Mouse (Mus musculus): ENCODE data around the gene Gk5. TPM values are rescaled to one million over a fixed set of nuclear protein-coding genes. Genes with fewer than 3 reads are reported as not detected.

The Gk5 gene
- total and polyA plus RNA-seq, 3 experiments: 1.6 to 7.1 (median 6.2) TPM

DNA sequence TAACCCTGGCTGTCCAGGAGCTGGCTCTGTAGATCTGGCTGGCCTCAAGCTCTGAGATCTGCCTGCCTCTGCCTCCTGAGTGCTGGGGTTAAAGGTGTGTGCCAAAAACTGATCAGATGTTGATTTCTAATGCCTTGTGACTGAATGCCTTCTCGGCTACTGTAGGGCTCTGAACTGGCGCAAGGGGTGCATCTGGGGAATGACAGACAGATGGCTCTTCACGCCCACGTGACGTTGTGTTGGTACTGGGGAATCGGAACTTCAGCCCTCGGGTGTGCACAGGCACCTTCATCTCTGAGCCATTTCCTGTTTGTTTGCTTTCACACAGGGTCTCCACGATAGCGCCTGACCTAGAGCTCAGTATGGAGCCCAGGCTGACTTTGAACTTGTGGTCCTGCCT is 19.8 kb downstream of the Gk5 start:
- DNase-seq (ENCODE audit: low spot score): no peak
- Histone ChIP-seq H3K27me3 (ENCODE audit: insufficient read depth, low read length) (no peaks in the 10 kb centered on the region), H3K4me3 (ENCODE audit: low read depth, low read length) (no peak overlapping the region), H3K9me3 (replicated peaks) (no peaks in the 10 kb centered on the region), H3K36me3 (replicated peaks) (peaks cover 30% of the 10 kb centered on the region), H3K4me1 (ENCODE audit: insufficient read depth, low read depth, low read length) (no peaks in the 10 kb centered on the region)
- TF ChIP-seq GATA1 (IDR thresholded peaks at IDR 0.05; ENCODE audit: borderline replicate concordance, low read length): no peak
- no peak for TF ChIP-seq GATA2 (IDR thresholded peaks at IDR 0.05; ENCODE audit: borderline replicate concordance, low read depth, low read length)
- TF ChIP-seq POLR2AphosphoS5 (IDR thresholded peaks at IDR 0.05; ENCODE audit: insufficient replicate concordance, low read depth, low read length): no peak
- TF ChIP-seq TAL1 (conservative IDR thresholded peaks at IDR 0.05; ENCODE audit: low read depth, low read length): no peak
- no peak for TF ChIP-seq CTCF (IDR thresholded peaks at IDR 0.05; ENCODE audit: low read depth, low read length)
- ATAC-seq (ENCODE audit: extremely low read depth, insufficient number of reproducible peaks, low FRiP score, poor library complexity, severe bottlenecking): no peak

DNA sequence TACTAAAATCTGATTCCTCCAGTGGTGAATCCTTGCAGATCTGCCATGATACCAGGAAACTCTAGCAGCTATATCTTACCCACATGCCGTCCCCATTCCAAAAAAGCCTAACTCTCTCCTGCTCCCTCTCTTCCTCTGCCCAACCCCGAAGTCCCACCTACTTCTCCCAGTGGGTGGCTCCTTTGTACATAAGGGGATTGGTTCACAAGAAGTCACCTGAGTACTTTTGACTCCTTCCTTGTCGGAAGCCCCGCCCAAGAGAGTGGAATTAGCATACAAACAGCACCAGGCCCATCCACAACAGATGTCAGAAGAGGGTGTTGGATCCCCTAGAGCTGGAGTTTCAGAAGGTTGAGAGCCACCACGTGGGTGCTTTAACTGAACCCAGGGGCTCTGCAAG is 20.7 kb downstream of the Gk5 start:
- H3K27me3 ChIP-seq (ENCODE audit: insufficient read depth, low read length): no peaks in the 10 kb centered on the region
- H3K36me3 ChIP-seq (replicated peaks): peaks cover 30% of the 10 kb centered on the region
- no peak for ATAC-seq (ENCODE audit: extremely low read depth, insufficient number of reproducible peaks, low FRiP score, poor library complexity, severe bottlenecking)
- no peak for DNase-seq (ENCODE audit: low spot score)
- H3K4me3 ChIP-seq (ENCODE audit: low read depth, low read length): no peak overlapping the region
- no peaks in the 10 kb centered on the region for H3K4me1 ChIP-seq (ENCODE audit: insufficient read depth, low read depth, low read length)
- TF ChIP-seq POLR2AphosphoS5 (IDR thresholded peaks at IDR 0.05; ENCODE audit: insufficient replicate concordance, low read depth, low read length) (no peak), CTCF (IDR thresholded peaks at IDR 0.05; ENCODE audit: low read depth, low read length) (no peak), TAL1 (conservative IDR thresholded peaks at IDR 0.05; ENCODE audit: low read depth, low read length) (no peak), GATA2 (IDR thresholded peaks at IDR 0.05; ENCODE audit: borderline replicate concordance, low read depth, low read length) (no peak), GATA1 (IDR thresholded peaks at IDR 0.05; ENCODE audit: borderline replicate concordance, low read length) (no peak)
- H3K9me3 ChIP-seq (replicated peaks): no peaks in the 10 kb centered on the region

DNA sequence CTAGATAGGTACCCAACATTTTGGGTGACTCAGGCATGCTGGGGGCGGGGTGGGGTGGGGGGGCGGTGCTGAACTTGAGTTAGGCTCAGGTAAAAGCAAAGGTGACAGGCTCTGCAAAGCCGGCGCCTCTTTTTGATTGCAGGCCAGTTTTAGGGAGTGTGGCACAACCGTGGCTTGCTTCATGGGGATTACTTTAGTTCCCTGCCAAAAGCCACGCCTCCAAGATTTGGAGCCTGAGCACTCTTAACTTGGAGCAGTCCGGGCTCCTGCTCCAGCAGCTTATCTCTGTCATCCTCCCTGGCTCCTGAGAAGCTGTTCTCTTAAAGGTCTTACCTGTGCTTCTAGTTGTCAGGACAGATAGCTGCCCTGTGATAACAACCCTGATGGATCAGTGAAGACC is 21.8 kb downstream of the Gk5 start:
- DNase-seq (ENCODE audit: low spot score) (no peak), ATAC-seq (ENCODE audit: extremely low read depth, insufficient number of reproducible peaks, low FRiP score, poor library complexity, severe bottlenecking) (no peak)
- Histone ChIP-seq H3K4me3 (ENCODE audit: low read depth, low read length) (no peak overlapping the region), H3K9me3 (replicated peaks) (no peaks in the 10 kb centered on the region), H3K27me3 (ENCODE audit: insufficient read depth, low read length) (no peaks in the 10 kb centered on the region), H3K4me1 (ENCODE audit: insufficient read depth, low read depth, low read length) (no peaks in the 10 kb centered on the region), H3K36me3 (replicated peaks) (peaks cover 30% of the 10 kb centered on the region)
- no peak for TF ChIP-seq TAL1 (conservative IDR thresholded peaks at IDR 0.05; ENCODE audit: low read depth, low read length)
- TF ChIP-seq POLR2AphosphoS5 (IDR thresholded peaks at IDR 0.05; ENCODE audit: insufficient replicate concordance, low read depth, low read length): no peak
- TF ChIP-seq GATA1 (IDR thresholded peaks at IDR 0.05; ENCODE audit: borderline replicate concordance, low read length): no peak
- no peak for TF ChIP-seq GATA2 (IDR thresholded peaks at IDR 0.05; ENCODE audit: borderline replicate concordance, low read depth, low read length)
- TF ChIP-seq CTCF (IDR thresholded peaks at IDR 0.05; ENCODE audit: low read depth, low read length): no peak

DNA sequence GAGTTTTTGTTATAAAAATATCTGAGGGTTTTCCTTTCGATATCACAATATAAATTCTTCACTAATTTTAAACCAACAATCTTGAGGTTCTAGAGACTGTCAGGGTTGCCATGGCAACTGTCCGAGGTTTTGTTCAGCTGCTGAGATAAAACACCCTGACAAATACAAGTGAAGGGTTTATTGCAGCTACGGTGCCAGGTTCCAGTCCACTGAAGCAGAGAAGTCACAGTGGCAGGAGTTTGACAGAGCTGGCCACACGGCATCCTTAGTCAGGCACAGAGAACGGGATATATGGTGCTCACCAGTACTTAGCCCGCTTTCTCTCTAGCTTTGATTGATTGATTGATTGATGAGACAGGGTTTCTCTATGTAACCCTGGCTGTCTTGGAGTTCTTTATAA is 23.3 kb downstream of the Gk5 start:
- H3K27me3 ChIP-seq (ENCODE audit: insufficient read depth, low read length): no peaks in the 10 kb centered on the region
- no peaks in the 10 kb centered on the region for H3K4me1 ChIP-seq (ENCODE audit: insufficient read depth, low read depth, low read length)
- ATAC-seq (ENCODE audit: extremely low read depth, insufficient number of reproducible peaks, low FRiP score, poor library complexity, severe bottlenecking): no peak
- no peak overlapping the region for H3K4me3 ChIP-seq (ENCODE audit: low read depth, low read length)
- TF ChIP-seq GATA2 (IDR thresholded peaks at IDR 0.05; ENCODE audit: borderline replicate concordance, low read depth, low read length): no peak
- TF ChIP-seq TAL1 (conservative IDR thresholded peaks at IDR 0.05; ENCODE audit: low read depth, low read length): no peak
- TF ChIP-seq POLR2AphosphoS5 (IDR thresholded peaks at IDR 0.05; ENCODE audit: insufficient replicate concordance, low read depth, low read length): no peak
- TF ChIP-seq GATA1 (IDR thresholded peaks at IDR 0.05; ENCODE audit: borderline replicate concordance, low read length): no peak
- no peak for TF ChIP-seq CTCF (IDR thresholded peaks at IDR 0.05; ENCODE audit: low read depth, low read length)
- no peak for DNase-seq (ENCODE audit: low spot score)
- no peaks in the 10 kb centered on the region for H3K9me3 ChIP-seq (replicated peaks)
- H3K36me3 ChIP-seq (replicated peaks): peaks cover 44% of the 10 kb centered on the region

DNA sequence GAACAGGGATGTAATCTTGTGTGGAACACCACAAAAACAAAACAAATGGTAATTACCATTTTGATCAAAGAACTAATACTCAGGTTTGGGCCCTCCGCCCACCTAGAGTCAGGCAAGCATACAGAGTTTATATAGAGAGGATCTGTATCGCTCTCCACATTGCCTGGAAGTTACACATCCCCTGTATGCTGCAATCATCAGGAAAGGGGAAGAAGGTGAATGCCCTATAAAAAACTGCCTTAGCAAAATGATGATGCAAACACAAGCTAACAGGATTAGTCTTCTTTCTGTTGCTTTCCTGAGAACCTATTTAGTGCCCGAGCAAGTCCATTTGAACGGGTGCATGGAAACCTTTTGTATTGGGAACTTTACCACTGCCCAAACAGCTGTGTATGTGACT is 24.5 kb downstream of the Gk5 start:
- ATAC-seq (ENCODE audit: extremely low read depth, insufficient number of reproducible peaks, low FRiP score, poor library complexity, severe bottlenecking) (no peak), DNase-seq (ENCODE audit: low spot score) (no peak)
- Histone ChIP-seq H3K27me3 (ENCODE audit: insufficient read depth, low read length) (no peaks in the 10 kb centered on the region), H3K4me3 (ENCODE audit: low read depth, low read length) (no peak overlapping the region), H3K36me3 (replicated peaks) (peaks cover 43% of the 10 kb centered on the region), H3K4me1 (ENCODE audit: insufficient read depth, low read depth, low read length) (no peaks in the 10 kb centered on the region), H3K9me3 (replicated peaks) (no peaks in the 10 kb centered on the region)
- TF ChIP-seq POLR2AphosphoS5 (IDR thresholded peaks at IDR 0.05; ENCODE audit: insufficient replicate concordance, low read depth, low read length): no peak
- no peak for TF ChIP-seq GATA1 (IDR thresholded peaks at IDR 0.05; ENCODE audit: borderline replicate concordance, low read length)
- no peak for TF ChIP-seq CTCF (IDR thresholded peaks at IDR 0.05; ENCODE audit: low read depth, low read length)
- TF ChIP-seq TAL1 (conservative IDR thresholded peaks at IDR 0.05; ENCODE audit: low read depth, low read length): no peak
- no peak for TF ChIP-seq GATA2 (IDR thresholded peaks at IDR 0.05; ENCODE audit: borderline replicate concordance, low read depth, low read length)

DNA sequence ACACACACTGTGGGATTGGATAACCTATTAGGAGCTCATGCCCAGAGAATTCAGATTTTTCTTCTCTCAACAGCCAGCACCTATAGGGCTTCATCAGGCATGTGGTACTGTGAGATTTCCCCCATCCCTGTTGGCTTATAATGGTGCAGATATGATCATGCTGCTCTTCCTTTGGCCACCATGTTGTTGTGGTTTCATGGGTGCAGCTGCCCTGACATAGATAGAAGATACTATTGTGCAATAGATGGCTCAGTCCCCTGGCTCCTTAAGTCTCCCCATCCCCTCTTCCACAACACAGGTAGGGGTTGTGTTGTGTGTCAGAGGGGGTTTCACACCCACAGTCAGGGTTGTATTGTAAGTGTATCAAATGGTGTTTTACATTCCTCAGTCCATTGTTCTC is 25.7 kb downstream of the Gk5 start:
- no peak for ATAC-seq (ENCODE audit: extremely low read depth, insufficient number of reproducible peaks, low FRiP score, poor library complexity, severe bottlenecking)
- DNase-seq (ENCODE audit: low spot score): no peak
- Histone ChIP-seq H3K9me3 (replicated peaks) (no peaks in the 10 kb centered on the region), H3K27me3 (ENCODE audit: insufficient read depth, low read length) (no peaks in the 10 kb centered on the region), H3K4me1 (ENCODE audit: insufficient read depth, low read depth, low read length) (no peaks in the 10 kb centered on the region), H3K4me3 (ENCODE audit: low read depth, low read length) (no peak overlapping the region), H3K36me3 (replicated peaks) (peaks cover 38% of the 10 kb centered on the region)
- TF ChIP-seq GATA2 (IDR thresholded peaks at IDR 0.05; ENCODE audit: borderline replicate concordance, low read depth, low read length): no peak
- TF ChIP-seq TAL1 (conservative IDR thresholded peaks at IDR 0.05; ENCODE audit: low read depth, low read length): no peak
- no peak for TF ChIP-seq CTCF (IDR thresholded peaks at IDR 0.05; ENCODE audit: low read depth, low read length)
- no peak for TF ChIP-seq POLR2AphosphoS5 (IDR thresholded peaks at IDR 0.05; ENCODE audit: insufficient replicate concordance, low read depth, low read length)
- no peak for TF ChIP-seq GATA1 (IDR thresholded peaks at IDR 0.05; ENCODE audit: borderline replicate concordance, low read length)
